Mouse (Mus musculus): Measurements from ENCODE around the gene Ets1.

The Ets1 gene

DNA sequence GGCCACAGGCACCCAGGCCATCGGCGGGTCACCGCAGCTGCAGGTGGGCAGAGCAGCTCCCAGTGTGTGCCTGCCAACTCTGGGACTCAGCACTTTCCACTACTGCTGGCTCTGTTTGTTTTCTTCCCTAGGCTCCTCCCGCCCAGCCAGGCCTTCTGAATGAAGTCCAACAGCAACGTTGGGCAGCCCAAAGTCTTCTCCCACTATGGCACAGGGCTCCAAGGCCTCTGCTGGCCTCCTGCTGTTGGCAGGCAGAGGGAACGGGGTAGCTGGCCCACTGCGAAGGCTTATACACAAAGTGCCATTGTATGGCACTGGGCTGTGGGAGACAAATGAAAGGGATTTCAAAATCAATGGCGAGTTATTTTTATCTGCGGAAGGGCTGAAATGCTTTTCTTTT is 128.4 kb downstream of the Ets1 start:
- no peak for DNase-seq (ENCODE audit: low spot score)

DNA sequence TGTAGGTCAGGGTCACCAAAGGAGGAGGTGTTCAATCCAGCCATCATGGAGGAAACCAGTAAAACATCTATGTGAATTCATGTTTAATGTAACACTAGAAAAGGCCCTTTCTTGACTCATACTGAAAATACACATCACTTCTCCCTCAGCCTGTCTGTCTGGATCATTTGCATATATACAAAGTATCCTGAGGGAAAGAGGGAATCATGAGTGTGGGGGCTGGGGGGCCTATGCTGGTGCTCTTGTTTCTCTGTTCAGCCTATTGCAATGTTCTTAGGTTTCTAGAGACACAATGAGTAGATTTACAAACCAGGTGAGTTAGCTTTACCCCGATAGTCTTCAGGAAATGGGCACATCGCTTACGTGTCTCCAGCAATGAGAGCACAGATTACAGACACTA is 129.1 kb downstream of the Ets1 start:
- no peak for DNase-seq (ENCODE audit: low spot score)

DNA sequence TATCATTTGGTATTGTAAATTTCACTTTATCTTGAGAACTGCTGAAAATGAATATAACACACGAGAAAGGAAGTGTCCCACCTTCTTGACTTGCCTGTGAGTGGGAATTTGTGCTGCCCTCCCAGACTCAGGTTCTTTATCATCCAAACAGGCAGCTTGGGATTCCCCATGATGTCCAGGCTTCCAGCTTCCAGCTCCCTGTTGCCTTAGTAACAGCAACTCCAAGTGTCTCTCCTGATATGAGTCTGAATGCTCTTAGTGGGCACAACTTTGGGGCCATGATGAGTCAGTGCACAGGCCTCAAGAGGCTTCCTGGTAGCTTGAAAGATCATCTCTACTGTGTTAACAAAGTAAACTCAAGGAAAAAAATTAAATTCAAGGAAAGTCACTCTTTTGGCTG is 142.8 kb downstream of the Ets1 start:
- no peak for DNase-seq (ENCODE audit: low spot score)

DNA sequence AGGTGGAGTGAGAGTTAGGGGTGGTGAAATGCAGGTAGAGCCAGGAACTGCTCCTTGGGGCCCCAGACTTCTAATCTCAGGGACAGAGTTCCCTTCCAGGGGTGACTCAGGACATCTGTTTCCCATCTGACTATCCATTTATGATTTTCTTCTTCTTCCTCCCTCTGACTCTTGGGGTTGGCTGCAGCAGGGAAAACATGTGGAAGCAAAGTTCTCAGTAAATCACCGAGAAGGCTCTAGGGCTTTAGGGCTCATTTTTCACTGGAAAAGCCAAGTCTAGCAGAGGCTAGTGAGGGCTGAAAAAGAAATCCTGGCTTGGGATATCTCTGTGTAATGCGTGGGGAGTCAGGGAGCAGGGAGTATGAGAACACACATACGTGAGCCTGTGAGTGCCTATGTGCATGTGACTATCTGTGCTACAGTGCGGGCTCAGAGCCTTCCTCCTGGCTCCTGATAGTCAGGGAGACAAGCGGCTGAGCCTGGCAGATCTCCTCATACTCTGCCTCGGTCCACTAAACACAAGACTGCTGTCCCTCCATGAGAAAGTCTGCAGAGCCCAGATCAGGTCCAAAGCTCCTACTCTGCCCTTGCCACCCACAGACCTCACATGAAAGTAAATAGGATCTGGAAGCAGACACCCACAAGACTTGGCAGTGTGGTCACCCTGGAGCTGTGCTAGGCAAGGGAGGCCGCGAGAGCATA is 146.5 kb downstream of the Ets1 start:
- DNase-seq (ENCODE audit: low spot score) = no peak

DNA sequence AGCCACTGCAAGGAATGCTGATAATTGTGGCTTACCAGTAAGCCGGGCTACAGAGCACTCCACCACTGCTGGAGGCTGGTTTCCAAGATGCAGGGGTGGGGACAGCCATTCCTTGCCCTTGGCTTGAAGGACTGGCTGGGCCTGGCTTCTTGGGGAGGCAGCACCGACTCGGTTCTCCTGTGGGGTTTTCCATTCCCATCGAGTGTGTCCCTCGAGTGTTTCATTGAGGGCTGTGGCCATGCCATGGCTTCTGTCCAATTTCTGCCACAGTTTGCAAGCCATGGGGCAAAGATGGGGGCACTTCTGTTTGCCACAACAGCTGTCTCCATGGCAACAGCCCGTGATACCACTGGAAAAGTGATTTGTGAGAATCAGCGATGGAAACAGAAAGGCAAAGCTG is 151.1 kb downstream of the Ets1 start:
- no peak for DNase-seq (ENCODE audit: low spot score)

DNA sequence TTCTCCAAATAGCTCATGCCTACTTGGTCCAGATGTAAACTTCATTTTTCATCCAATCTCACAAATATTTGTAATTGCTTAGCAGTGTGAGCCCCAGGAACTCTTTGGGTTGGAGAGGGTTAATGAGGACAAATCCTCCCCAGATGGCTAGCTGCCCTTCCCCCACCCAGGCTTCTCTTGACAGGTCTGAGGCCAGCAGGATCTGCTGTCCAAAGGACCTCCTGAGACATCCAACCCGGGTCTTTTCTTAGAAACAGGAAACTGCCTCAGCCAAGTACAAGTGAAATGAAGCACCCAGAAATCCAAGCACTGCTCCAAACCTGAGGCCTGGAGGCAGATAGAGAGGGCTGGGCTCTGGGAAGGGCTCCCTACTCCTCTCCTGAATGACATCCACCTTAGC is 151.6 kb downstream of the Ets1 start:
- no peak for DNase-seq (ENCODE audit: low spot score)

DNA sequence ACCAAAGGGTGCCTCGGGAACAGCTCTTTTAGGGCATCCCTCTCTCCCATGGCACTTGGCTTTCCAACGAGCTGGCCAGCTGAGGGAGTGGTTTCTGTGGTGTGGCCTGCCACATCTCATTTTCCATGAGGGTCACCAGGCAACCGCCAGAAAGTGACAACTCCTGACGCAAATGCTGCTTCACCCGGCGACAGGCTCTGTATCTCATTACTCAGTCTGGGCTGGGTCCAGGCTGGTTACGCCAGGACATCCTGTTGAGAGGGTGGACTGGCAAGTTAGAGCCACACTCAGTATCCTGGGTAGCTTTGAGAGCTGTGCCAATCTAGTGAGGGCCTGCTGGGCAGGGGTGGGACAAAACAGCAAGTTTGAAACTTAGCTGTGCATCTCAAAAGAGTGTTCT is 153.3 kb downstream of the Ets1 start:
- no peak for DNase-seq (ENCODE audit: low spot score)

DNA sequence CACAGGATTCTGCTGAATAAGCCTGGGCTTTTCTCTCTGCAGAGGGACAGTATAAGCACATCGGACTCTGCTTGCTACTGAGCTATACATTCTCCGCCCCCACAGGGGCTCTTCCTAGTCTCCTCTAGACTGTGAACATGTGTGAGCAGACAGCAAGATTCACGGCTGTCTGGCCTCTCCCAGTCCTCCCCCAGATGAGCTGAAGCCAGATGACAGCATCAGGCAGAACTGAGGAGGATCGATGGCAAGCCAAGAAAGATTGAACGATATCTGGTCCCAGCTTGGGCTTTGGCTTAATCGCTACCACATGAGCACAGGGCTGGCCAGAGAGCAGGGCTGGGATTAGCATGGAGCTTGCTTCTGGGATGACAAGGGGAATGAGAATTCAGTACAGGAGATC is 155.7 kb downstream of the Ets1 start:
- DNase-seq (ENCODE audit: low spot score) = no peak

DNA sequence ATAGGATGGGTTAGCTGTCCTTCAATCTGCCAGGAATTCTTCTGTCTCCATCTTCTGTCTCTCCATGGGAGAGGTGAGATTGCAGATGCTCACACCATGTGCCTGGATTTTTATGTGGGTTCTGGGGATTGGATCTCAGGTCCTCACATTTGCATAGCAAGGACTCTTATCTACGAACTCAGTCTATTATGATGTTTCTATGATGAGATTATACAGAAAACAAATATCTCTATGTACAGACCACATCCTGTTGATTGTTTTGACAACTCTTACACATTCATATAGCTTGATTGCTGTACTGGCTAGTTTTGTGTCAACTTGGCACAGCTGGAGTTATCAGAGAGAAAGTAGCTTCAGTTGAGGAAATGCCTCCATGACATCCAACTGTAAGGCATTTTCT is 162.2 kb downstream of the Ets1 start:
- no peak for DNase-seq (ENCODE audit: low spot score)

DNA sequence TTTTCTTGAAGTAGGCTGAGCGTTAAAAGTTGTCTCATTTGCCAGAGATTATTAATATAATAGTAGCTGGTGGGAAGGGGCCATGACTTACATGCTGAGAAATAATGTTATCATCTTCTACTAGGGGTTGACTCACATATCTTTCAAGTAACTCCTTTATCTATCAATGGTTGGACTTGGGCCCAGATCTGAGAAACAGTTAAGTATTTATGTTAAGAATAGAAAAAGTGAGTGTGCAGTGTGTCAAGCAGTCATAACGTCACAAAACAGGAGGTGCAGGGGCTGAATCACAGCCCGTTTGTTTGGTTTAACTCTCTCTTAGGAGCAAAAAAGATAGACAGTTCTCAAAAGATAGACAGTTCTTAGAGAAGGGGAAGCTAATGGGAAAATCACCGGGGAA is 170.1 kb downstream of the Ets1 start:
- DNase-seq (ENCODE audit: low spot score) = no peak
